Mouse (Mus musculus) stomach, postnatal 0 days (tissue): ENCODE results near the gene Apobr.

Experiments used
- CTCF ChIP-seq: IDR thresholded peaks from 2 replicates; pipeline ENCODE4 v1.5.1; 2016; ENCODE audit warnings: antibody characterized with exemption, low read depth, mild to moderate bottlenecking, moderate library complexity
- EP300 ChIP-seq: optimal IDR thresholded peaks from 2 replicates; pipeline ENCODE3; 2016; ENCODE audit warnings: antibody characterized with exemption

GRCm38 (mm10) chr7:126625807-126626600, 41.3 kb downstream of the Apobr start:
- TF ChIP-seq CTCF = no peak
- TF ChIP-seq EP300 = no peak
